Mouse (Mus musculus) brain, embryonic 14.5 days (tissue): ENCODE measurements at regions not wholly inside any gene's neighbourhood (a gene's known extent, or its start where the extent isn't known, plus 50 kb on each side); places are given as distances from the start of the nearest gene placed in this dataset.
A peak's percentile ranks its signal among the peaks of the same experiment; 100 is the strongest.

Experiments
- DNase-seq: peaks from one replicate; pipeline ENCODE4 v3.0.0-alpha.2; 2011; ENCODE audit warnings: low read depth
- CTCF ChIP-seq: fragments of 200-500 bp; IDR thresholded peaks from 2 replicates; pipeline ENCODE4 v1.5.1; 2012; ENCODE audit warnings: inconsistent platforms, mild to moderate bottlenecking, moderate library complexity, borderline replicate concordance; ENCODE audit not compliant: insufficient read depth, insufficient read length; ENCODE audit errors: extremely low read depth
- POLR2A ChIP-seq: fragments of 200-500 bp; IDR thresholded peaks from 2 replicates; pipeline ENCODE4 v1.6.1; 2012; ENCODE audit warnings: mild to moderate bottlenecking, inconsistent platforms, borderline replicate concordance; ENCODE audit not compliant: poor library complexity, insufficient read depth, insufficient read length, severe bottlenecking; ENCODE audit errors: extremely low read depth

DNA sequence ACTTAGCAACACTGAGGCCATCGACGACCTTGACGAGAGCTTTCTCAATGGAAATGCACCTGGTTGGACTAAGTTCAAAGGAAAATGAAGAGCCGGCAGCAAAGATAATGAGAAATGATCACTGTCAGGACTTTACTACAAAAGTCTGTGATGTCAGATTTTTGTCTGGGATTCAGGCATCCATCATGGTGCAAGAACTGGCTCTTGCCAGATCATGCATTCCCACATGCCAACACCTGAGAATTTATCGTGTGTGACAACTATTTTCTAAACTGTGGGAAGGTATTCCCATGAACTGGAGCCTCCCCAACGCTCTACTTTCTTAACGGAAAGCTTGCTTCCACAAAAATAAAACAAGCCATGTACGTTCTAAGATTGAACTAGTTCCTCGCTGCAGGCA, 58.1 kb downstream of the Irx6 start:
- TF ChIP-seq CTCF, result no peak
- TF ChIP-seq POLR2A, result no peak
- DNase-seq, result no peak

DNA sequence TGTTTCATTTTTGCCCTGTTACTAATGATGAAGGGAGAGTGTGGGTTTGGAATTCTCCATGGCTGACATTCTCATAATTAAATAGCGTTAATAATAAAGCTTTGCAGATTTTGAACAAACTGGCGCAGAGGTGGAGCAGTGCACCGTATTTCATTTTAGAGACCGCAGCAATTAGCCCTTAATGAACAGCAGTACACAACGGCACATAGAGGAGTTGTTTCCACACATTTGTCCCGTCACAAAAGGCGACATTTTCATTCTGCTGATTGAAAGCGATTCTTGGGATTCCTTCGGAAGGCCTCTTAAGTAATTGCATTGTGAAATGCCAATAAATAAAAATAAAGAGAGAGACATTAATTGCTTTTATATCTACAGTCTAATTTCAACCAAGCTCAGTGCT, 61.6 kb downstream of the Irx6 start:
- peak; percentile 66 for DNase-seq
- TF ChIP-seq POLR2A, result no peak
- no peak for TF ChIP-seq CTCF

DNA sequence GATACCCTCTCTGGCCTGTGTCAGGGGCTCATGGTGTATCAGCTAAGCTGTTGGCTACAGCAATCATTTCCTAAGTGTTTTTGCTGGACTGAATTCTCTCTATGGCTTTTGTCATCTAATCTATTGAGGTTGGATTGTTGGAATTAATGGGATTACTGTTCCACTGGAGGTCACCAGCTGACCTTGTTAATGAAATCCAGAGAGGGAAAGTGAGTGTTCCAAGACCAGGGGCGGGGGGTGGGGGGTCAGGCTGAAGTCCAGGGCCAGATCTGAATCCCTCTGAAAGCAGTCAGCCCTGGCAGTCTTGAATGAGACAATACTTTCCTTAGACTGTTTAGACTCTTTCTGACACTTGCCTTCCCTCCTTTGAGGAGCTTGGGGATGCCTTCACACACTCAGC, 64.0 kb downstream of the Irx6 start:
- DNase-seq, result peak; percentile 38
- no peak for TF ChIP-seq CTCF
- no peak for TF ChIP-seq POLR2A

GRCm38 (mm10) chr8:92740286-92740808, 66.3 kb downstream of the Irx6 start:
- peak; percentile 63 for DNase-seq
- TF ChIP-seq POLR2A (no peak), CTCF (no peak)

GRCm38 (mm10) chr8:92741836-92742235, 67.7 kb downstream of the Irx6 start:
- TF ChIP-seq CTCF (no peak), POLR2A (no peak)

GRCm38 (mm10) chr8:92743108-92743507, 69.0 kb downstream of the Irx6 start:
- TF ChIP-seq CTCF (no peak), POLR2A (no peak)
- DNase-seq, result peak; percentile 79

More at GRCm38 (mm10) chr8:92741836-92742235, 67.7 kb downstream of the Irx6 start:
- no peak for DNase-seq

DNA sequence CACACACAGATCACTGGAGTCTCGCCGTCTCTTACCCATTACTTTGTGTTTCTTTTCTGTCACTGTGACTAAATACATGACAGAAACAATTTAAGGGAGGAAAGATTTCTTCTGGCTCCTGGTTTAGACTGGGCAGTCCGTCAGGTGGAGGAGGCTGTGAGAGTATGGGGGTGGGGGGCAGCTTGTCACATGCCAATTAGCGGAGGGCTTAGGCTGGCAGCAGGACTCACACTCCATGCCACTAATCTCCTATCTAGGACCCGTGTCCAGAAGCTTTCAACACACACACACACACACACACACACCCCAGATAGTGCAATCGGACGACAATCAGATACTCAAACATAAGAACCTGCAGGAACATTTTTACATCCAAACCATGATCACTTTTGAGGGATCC, 73.0 kb downstream of the Irx6 start:
- peak; percentile 41 for DNase-seq
- TF ChIP-seq CTCF (no peak), POLR2A (no peak)

DNA sequence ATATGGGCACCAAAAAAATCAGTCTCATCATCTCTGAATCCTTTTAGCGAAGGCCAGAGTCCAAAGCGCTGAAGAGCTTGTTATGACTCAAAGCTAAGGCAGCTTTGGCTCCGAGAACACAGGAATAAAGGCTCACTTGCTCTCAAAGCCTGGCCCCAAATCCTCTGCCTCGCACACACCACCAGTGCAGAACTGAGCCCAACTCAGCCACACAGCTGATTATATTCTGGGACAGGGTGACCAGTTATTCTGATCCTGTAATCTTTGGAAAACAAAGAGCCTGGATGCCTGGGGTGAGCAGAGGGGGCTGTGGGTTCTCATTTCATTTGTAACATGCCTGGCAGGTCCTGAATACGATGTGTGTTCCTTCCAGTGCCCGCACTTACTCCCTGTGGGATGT, 73.9 kb downstream of the Irx6 start:
- TF ChIP-seq CTCF, result no peak
- DNase-seq, result peak; percentile 70

DNA sequence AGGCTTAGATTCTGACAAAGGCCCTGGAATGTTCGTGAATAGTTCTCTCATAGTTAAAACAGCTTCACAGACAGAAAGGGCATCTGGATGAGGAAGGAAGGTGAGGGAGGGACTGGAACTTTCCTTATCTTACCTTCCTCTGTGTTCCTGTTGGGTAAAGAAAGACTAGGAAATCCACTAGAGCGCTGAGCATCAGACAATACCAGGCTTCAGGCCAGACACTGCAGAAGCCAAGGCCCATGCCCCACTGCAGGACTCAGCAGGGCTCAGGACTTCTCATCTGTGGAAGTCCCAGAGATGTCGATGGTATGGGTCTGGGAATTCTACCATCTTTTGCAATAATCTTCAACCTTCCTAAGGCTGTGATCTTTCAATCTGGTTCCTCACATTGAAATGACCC, 67.2 kb upstream of the Mmp2 start:
- no peak for TF ChIP-seq CTCF
- TF ChIP-seq POLR2A, result no peak
- no peak for DNase-seq

- TF ChIP-seq CTCF (no peak), POLR2A (no peak)
- DNase-seq, result no peak
Observed at GRCm38 (mm10) chr8:92760933-92761332, 66.2 kb upstream of the Mmp2 start.

DNA sequence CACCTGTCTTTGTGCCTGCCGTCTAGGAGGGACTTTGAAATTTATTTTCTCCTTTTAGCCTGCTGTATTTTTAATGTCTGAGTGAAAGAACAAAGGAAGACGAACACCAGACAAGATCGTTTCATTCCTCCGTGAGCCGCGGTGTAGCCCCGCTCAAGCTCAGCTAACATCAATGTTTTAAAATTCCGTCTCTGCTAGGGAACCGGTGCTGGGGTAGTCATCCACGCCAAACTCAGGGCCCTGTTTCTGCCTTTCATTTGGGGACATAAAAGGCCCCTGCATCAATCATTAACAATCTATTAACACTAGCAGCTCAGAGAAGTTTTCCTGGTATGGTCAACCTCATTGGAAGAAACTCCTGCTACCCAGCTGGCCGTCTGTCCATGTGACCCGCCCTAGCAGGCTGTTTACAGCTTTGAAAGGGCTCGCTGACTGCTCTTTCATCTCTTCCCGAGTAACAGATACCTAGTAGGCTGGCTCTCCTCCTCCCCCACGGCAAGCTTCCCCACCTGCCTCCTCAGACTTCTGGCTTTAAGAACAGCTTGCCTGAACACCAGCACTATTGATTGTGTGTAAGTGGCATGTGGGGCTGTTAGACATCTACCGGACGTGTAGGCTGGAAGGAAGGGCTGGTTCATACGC, 65.0 kb upstream of the Mmp2 start:
- TF ChIP-seq POLR2A (no peak), CTCF (no peak)
- peak; percentile 65 for DNase-seq

- TF ChIP-seq CTCF (no peak), POLR2A (no peak)
Observed at GRCm38 (mm10) chr8:92771856-92772650, 55.0 kb upstream of the Mmp2 start.

More at GRCm38 (mm10) chr8:92771856-92772650, 55.0 kb upstream of the Mmp2 start:
- DNase-seq, result no peak
